Comparison of ENCODE assay signal across 7 mouse cellular contexts in genomic region chr10:76961790-76962489, GRCm38 (mm10). TPM values are rescaled to one million over a fixed set of nuclear protein-coding genes. Genes with fewer than 3 reads are reported as not detected.
DNase-seq lines count a peak whose midpoint lies in the region; ATAC-seq lines count a peak whose summit lies in the region.

Gene Pcbp3, minus strand, starts transcription at chr10:76961887.

- DNase-seq in adrenal gland, postnatal 4 days (ENCODE audit: low spot score in 2 of 2) = peak; percentile 93 to 94
- DNase-seq in heart, adult 11 months = peak; percentile 100
- peak; percentile 99 for DNase-seq in kidney, adult 11 months
- peak; percentile 99 for DNase-seq in left cerebral cortex, postnatal 4 days
- peak; percentile 98 for DNase-seq in skeletal muscle tissue, adult 2 months (ENCODE audit: low read depth, low spot score)

- H3K36me3 ChIP-seq in embryonic facial prominence, embryonic 13.5 days = no peaks in the 10 kb centered on the region
- H3K36me3 ChIP-seq in midbrain, embryonic 12.5 days = no peaks in the 10 kb centered on the region

- peaks cover 42% of the 10 kb centered on the region for H3K4me1 ChIP-seq in embryonic facial prominence, embryonic 13.5 days
- H3K4me1 ChIP-seq in midbrain, embryonic 12.5 days = peaks cover 34% of the 10 kb centered on the region

- no peaks in the 10 kb centered on the region for H3K9me3 ChIP-seq in embryonic facial prominence, embryonic 13.5 days
- H3K9me3 ChIP-seq in midbrain, embryonic 12.5 days = no peaks in the 10 kb centered on the region

- H3K27me3 ChIP-seq in embryonic facial prominence, embryonic 13.5 days = peaks cover 2% of the 10 kb centered on the region; the same call in 1 of the 2 replicates
- H3K27me3 ChIP-seq in midbrain, embryonic 12.5 days = peaks cover 5% of the 10 kb centered on the region; the same call in 1 of the 2 replicates

- peak; percentile 97 for ATAC-seq in embryonic facial prominence, embryonic 13.5 days (ENCODE audit: insufficient number of reproducible peaks, insufficient read depth, low FRiP score, low TSS enrichment, low read depth)
- peak; percentile 97 for ATAC-seq in midbrain, embryonic 12.5 days (ENCODE audit: low FRiP score, low read depth)

- H3K4me2 ChIP-seq in embryonic facial prominence, embryonic 13.5 days = peak within 1 kb of the TSS; percentile 99
- H3K4me2 ChIP-seq in midbrain, embryonic 12.5 days (replicated peaks) = peak within 1 kb of the TSS; percentile 96

- WGBS in embryonic facial prominence, embryonic 13.5 days = 2% methylated on average over 61 of the region's 62 CpGs
- WGBS in midbrain, embryonic 12.5 days = 2% methylated on average over 61 of the region's 62 CpGs

- H3K4me3 ChIP-seq in embryonic facial prominence, embryonic 13.5 days = peak within 1 kb of the TSS; percentile 69
- peak within 1 kb of the TSS; percentile 69 for H3K4me3 ChIP-seq in midbrain, embryonic 12.5 days

- intact Hi-C loops in left cerebral cortex, postnatal 4 days (cut with DNase I) = no loop called here

- peak within 1 kb of the TSS; percentile 85 for H3K9ac ChIP-seq in embryonic facial prominence, embryonic 13.5 days
- peak within 1 kb of the TSS; percentile 77 for H3K9ac ChIP-seq in midbrain, embryonic 12.5 days (replicated peaks)

- peak within 1 kb of the TSS; percentile 33; the same call in 1 of the 2 replicates for H3K27ac ChIP-seq in embryonic facial prominence, embryonic 13.5 days
- H3K27ac ChIP-seq in midbrain, embryonic 12.5 days (replicated peaks) = peak within 1 kb of the TSS; percentile 52

RNA-seq across cellular contexts. Expression of gene Pcbp3, which starts in this region (rescaled TPM):
- total RNA-seq in adrenal gland, postnatal 4 days (2021) = 10 to 100 TPM; 52.3 to 72.3 TPM
- 26.2 and 28.3 TPM in 2 replicates for polyA plus RNA-seq in embryonic facial prominence, embryonic 13.5 days (2015; fragmentation: Nextera tagmentation; extraction: Ambion mirVana)
- total RNA-seq in left cerebral cortex, postnatal 4 days (2021) = 10 to 100 TPM; 51.4 to 52.6 TPM
- 67.9 and 68.9 TPM in 2 replicates for polyA plus RNA-seq in midbrain, embryonic 12.5 days (2016; fragmentation: Nextera tagmentation; extraction: Ambion mirVana)

Comparison
In these comparisons a context has a peak if more than half of its experiments do, and no peak if none do; other contexts are left out.
1. Peak in every context shown above with its lines: DNase-seq, ATAC-seq, H3K4me3 ChIP-seq and H3K27ac ChIP-seq.